Mouse (Mus musculus) c-Kit-positive CD71-positive TER-119-negative erythroid progenitor cells, embryonic 14.5 days (primary cell): ENCODE measurements around the gene Armc6.

Experiments used
- DNase-seq: peaks from one replicate; pipeline ENCODE4 v3.0.0-alpha.2; 2013; ENCODE audit warnings: low read depth

The Armc6 gene

GRCm38 (mm10) chr8:70234080-70234780 is at the start of gene Armc6, which contains the start of gene Sugp2:
Armc6 (minus strand) TSS chr8:70234466.
Sugp2 (plus strand) TSS chr8:70234226.
- DNase-seq = peak; percentile 93

- no peak for DNase-seq
Measured at GRCm38 (mm10) chr8:70283136-70284077, 49.1 kb upstream of the Armc6 start.

GRCm38 (mm10) chr8:70282603-70283135 is 48.4 kb upstream of the Armc6 start, which contains the start of gene Homer3:
Homer3 (plus strand) TSS chr8:70282827.
- peak; percentile 53 for DNase-seq

DNA sequence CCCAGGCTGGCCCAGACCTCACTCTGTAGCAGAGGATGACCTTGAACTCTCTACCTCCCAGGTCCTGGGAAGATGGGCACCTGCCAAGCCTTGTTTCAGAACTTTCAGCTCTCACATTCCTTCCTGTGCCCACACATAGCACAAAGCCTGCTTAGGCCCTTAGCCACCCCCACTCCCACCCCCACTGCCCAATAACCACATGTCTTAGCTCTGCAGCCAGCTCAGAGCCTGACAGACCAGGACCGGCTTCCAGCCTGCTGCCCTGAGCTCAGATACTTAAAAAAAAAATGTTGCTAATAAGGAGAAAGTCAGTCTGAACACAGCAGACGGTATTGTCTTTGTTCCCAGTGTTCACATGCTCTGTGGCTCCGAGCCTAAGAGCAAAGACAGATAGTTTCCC is 46.7 kb upstream of the Armc6 start:
- DNase-seq = no peak

DNA sequence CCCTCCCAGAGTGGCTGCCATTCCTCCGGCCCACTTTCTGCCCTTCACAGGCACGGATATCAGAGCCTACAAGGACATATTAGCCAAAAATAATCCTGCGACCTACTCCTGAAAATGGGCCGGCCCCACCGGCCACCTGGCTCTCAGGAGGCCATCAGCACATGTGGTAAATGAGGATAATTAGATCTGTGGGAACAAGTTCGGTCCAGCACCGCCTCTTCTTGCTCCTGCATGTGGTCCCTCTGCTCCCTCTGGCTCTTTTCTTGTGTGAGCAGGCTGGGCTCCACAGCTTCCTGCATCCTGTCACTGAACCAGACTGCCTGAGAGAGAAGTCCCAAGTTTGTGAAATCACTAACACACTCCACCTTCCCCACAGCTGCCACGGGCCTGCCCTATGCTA is 45.0 kb upstream of the Armc6 start:
- no peak for DNase-seq

- DNase-seq = no peak
Measured at GRCm38 (mm10) chr8:70278175-70278574, 43.9 kb upstream of the Armc6 start.

DNA sequence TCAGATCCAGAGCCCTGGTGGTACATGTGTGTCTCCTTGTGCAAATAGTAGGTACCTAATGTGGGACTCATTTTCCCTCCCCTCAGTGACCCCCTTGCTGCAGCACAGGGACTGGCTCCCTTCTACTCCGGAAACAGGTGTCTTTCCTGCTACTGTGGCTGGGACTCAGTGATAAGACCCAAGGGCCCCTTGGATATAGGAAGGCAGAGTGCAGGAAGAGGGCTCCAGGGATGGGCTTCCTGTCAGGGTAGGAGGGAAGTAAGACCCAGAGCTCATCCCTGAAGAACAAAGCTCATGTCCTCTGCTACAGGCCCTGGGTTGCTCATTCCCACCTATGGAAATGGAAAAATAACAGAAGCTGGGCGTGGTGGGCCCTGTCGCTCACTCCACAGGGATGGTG is 42.2 kb upstream of the Armc6 start:
- DNase-seq = no peak

DNA sequence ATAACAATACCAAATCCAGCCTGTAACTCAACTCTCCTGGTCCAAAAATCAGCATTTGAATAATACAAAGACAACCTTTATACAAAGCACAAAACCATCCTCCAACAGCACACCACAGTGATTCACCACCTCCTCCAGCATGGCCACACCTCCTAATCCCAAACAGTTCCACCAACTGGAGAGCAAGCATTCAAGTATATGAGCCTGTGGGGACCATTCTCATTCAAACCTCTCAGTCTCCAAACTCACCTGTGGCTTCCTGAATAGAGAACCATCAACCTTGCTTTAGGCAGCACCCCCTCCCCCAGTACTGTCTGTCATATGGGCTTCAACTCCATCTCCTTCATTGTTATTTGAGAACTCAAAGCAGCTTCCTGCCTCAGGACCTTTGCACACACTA is 40.1 kb upstream of the Armc6 start:
- no peak for DNase-seq

- no peak for DNase-seq
Measured at GRCm38 (mm10) chr8:70272949-70273348, 38.7 kb upstream of the Armc6 start.

GRCm38 (mm10) chr8:70268799-70269565 is 34.7 kb upstream of the Armc6 start:
- no peak for DNase-seq

- DNase-seq = no peak
Measured at GRCm38 (mm10) chr8:70268311-70268710, 34.0 kb upstream of the Armc6 start.

- DNase-seq = no peak
Measured at GRCm38 (mm10) chr8:70267674-70268073, 33.4 kb upstream of the Armc6 start.

- no peak for DNase-seq
Measured at GRCm38 (mm10) chr8:70259043-70259442, 24.8 kb upstream of the Armc6 start.

DNA sequence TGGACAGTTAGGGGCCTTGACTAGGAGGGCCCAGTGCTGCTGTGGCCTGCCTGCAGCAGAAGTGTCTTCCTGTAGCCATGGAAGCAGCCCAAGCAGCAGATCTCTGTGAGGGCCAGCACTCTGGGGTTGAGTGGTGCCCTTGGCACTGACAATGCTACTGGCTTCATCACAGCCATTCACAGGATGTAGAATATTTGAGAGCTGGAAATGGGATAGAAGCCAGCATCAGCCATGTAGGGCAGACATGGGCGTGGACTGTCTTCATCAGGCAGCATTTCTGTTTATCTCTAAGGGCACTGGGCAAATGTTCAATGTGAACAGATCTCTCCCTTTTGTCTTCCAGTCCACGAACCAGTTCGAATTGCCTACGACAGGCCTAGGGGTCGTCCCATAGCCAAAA is 24.3 kb upstream of the Armc6 start:
- DNase-seq = no peak

DNA sequence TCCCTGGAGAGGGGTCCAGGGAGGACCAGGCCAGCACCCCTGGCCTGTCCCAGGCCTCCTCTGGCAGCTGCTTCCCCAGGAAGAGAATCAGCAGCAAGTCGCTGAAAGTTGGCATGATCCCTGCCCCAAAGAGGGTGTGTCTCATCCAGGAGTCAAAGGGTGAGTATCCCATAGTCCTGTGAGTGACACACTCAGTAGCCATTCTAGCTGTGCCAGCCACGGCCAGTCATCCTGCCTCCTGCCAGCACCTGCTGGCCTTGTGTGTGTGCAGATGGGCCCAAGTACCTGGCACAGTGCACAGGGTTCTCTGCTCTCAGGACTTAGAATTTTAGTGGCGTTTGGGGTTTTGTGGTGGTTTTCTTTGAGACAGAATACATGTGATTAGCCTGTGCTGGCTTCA is 23.2 kb upstream of the Armc6 start:
- DNase-seq = no peak

- no peak for DNase-seq
Measured at GRCm38 (mm10) chr8:70254628-70255027, 20.4 kb upstream of the Armc6 start.

DNA sequence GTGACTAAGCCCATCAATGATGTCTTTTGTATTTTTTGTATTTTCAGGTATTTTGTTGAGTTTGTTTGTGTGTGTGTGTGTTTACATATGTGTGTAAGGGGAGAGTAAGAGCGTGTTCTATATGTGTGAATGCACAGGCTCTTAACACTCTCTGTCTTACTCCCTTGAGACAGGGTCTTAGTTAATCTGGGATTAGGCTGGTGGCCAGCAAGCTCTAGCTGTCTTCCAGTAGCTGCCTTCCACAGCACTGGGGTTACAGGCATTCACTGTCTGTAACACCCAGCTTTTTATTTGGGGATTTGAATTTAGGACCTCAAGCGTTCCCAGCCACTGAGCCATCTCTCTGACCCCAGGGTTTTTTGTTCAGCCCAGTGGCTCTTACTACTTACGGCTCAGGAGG is 13.6 kb upstream of the Armc6 start:
- no peak for DNase-seq

DNA sequence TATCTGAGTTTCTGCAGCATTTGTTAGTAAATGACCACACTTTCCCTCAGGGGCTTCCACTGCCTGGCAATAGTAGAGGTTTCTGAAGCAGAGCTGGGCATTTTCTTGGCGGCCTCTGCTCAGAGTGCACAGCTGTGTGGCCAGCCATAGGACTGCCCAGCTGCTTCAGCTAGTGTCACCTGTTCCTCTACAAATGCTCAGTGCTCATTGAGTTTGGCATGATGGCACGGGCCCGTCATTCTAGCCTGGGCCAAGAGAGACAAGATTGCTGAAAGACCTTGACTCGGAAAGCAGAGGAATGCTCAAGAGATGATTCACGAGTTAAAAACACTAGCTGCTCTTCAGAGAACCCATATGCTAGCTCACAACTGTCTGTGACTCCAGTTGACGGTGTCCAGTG is 12.4 kb upstream of the Armc6 start:
- DNase-seq = no peak

DNA sequence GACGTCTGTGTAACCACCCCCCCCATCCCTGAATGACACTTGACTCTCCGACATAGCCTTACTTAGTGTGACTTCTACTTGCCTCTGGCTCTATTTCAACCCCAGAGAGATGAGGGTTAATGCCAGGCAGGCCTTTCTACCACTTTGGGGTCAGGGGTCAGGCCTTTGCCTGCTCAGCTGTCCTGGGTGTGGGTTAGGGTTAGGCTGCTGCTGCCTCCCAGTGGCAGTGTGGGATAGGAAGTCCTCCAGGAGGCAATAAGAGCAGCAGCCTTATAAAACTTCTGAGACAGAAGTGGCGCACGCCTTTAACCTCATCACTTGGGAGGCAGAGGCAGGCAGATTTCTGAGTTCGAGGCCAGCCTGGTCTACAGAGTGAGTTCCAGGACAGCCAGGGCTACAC is 6.4 kb upstream of the Armc6 start:
- DNase-seq = no peak

GRCm38 (mm10) chr8:70237842-70238241 is 3.6 kb upstream of the Armc6 start:
- DNase-seq = no peak

- no peak for DNase-seq
Measured at GRCm38 (mm10) chr8:70234781-70235128, 489 bp upstream of the Armc6 start.

- no peak for DNase-seq
Measured at GRCm38 (mm10) chr8:70233606-70234005, 660 bp downstream of the Armc6 start.
